In genomic region chr13:45416621-45417057, GRCm38 (mm10) we compare ENCODE assay signal across 10 mouse cellular contexts. TPM values are rescaled to one million over a fixed set of nuclear protein-coding genes. Genes with fewer than 3 reads are reported as not detected.
A peak's percentile ranks its signal among the peaks of the same experiment; 100 is the strongest.
DNase-seq lines count a peak whose midpoint lies in the region; ATAC-seq and TF ChIP-seq lines count a peak whose summit lies in the region.
"Had no signal": no experiment of that assay in that cellular context is flagged by ENCODE, and none has a peak within 500 bp of the region (broad histone marks: within the 10 kb centered on the region; RNA-seq: fewer than 3 reads in every experiment).

No protein-coding gene starts in this region.

- no peak for DNase-seq in heart, embryonic 10.5 days (ENCODE audit: low spot score)
- DNase-seq in heart, postnatal 14 days: no peak
- DNase-seq in left cerebral cortex, adult 2 months (ENCODE audit: extremely low spot score in 1 of 2, low spot score in 2 of 2): no peak
- DNase-seq in gastrocnemius, postnatal 4 days (ENCODE audit: low spot score in 2 of 2): no peak
- DNase-seq in cerebellum, adult 2 months: no peak
- DNase-seq: kidney, postnatal 25 days had no signal

- no peaks in the 10 kb centered on the region for H3K9me3 ChIP-seq in heart, embryonic 10.5 days
- no peaks in the 10 kb centered on the region for H3K9me3 ChIP-seq in embryonic facial prominence, embryonic 13.5 days
- no peaks in the 10 kb centered on the region for H3K9me3 ChIP-seq in hindbrain, embryonic 15.5 days
- H3K9me3 ChIP-seq in midbrain, embryonic 15.5 days: no peaks in the 10 kb centered on the region

- TF ChIP-seq POLR2A in cerebellum, adult 2 months (IDR thresholded peaks at IDR 0.05; ENCODE audit: borderline replicate concordance, insufficient read depth, low read length): no peak

- H3K4me1 ChIP-seq in heart, embryonic 10.5 days: 0 out of 2 replicates have a peak, but pooled peaks cover 5% of the 10 kb centered on the region
- H3K4me1 ChIP-seq in embryonic facial prominence, embryonic 13.5 days: peaks cover 63% of the 10 kb centered on the region
- peaks cover 35% of the 10 kb centered on the region for H3K4me1 ChIP-seq in hindbrain, embryonic 15.5 days (replicated peaks)
- peaks cover 28% of the 10 kb centered on the region for H3K4me1 ChIP-seq in midbrain, embryonic 15.5 days
- no peaks in the 10 kb centered on the region for H3K4me1 ChIP-seq in cerebellum, adult 2 months (ENCODE audit: control insufficient read depth, insufficient read depth, low read length)

- 77% methylated on average over 14 of the region's 14 CpGs for WGBS in heart, embryonic 10.5 days
- WGBS in embryonic facial prominence, embryonic 13.5 days: 16% methylated on average over 14 of the region's 14 CpGs
- 21% methylated on average over 14 of the region's 14 CpGs for WGBS in hindbrain, embryonic 15.5 days
- 27% methylated on average over 14 of the region's 14 CpGs for WGBS in midbrain, embryonic 15.5 days
- WGBS in cerebellum, adult 2 months: 36% methylated on average over 14 of the region's 14 CpGs

- peaks cover 15% of the 10 kb centered on the region for H3K36me3 ChIP-seq in heart, embryonic 10.5 days
- H3K36me3 ChIP-seq in embryonic facial prominence, embryonic 13.5 days: peaks cover 18% of the 10 kb centered on the region
- H3K36me3 ChIP-seq in hindbrain, embryonic 15.5 days: peaks cover 14% of the 10 kb centered on the region
- H3K36me3 ChIP-seq in midbrain, embryonic 15.5 days (replicated peaks): no peaks in the 10 kb centered on the region

- H3K9ac ChIP-seq in embryonic facial prominence, embryonic 13.5 days: no peak overlapping the region
- H3K9ac ChIP-seq in hindbrain, embryonic 15.5 days: no peak overlapping the region
- no peak overlapping the region for H3K9ac ChIP-seq in midbrain, embryonic 15.5 days

- intact Hi-C loops in heart, postnatal 14 days (cut with DNase I): no loop called here
- intact Hi-C loops in left cerebral cortex, adult 2 months (cut with DNase I): no loop called here

- TF ChIP-seq CTCF in left cerebral cortex, adult 2 months (IDR thresholded peaks at IDR 0.05): no peak
- no peak for TF ChIP-seq CTCF in cerebellum, adult 2 months (IDR thresholded peaks at IDR 0.05; ENCODE audit: borderline replicate concordance, insufficient read depth, low read depth, low read length)

- ATAC-seq in embryonic facial prominence, embryonic 13.5 days (ENCODE audit: insufficient number of reproducible peaks, insufficient read depth, low FRiP score, low TSS enrichment, low read depth): no peak
- ATAC-seq in hindbrain, embryonic 15.5 days (ENCODE audit: low FRiP score, low read depth): no peak
- ATAC-seq in midbrain, embryonic 15.5 days (replicated peaks): no peak

- H3K27ac ChIP-seq in heart, embryonic 10.5 days: 0 out of 2 replicates have a peak overlapping the region, but pooled peaks have one; percentile 36
- peak overlapping the region; percentile 63 for H3K27ac ChIP-seq in embryonic facial prominence, embryonic 13.5 days
- H3K27ac ChIP-seq in hindbrain, embryonic 15.5 days (replicated peaks): no peak overlapping the region
- H3K27ac ChIP-seq in midbrain, embryonic 15.5 days: no peak overlapping the region
- no peak overlapping the region for H3K27ac ChIP-seq in left cerebral cortex, adult 2 months
- no peak overlapping the region for H3K27ac ChIP-seq in cerebellum, adult 2 months (ENCODE audit: insufficient read depth, low read length)

- H3K4me2 ChIP-seq in embryonic facial prominence, embryonic 13.5 days: peak overlapping the region; percentile 50
- peak overlapping the region; percentile 50 for H3K4me2 ChIP-seq in hindbrain, embryonic 15.5 days
- H3K4me2 ChIP-seq in midbrain, embryonic 15.5 days: peak overlapping the region; percentile 43
- H3K4me2 ChIP-seq: heart, embryonic 11.5 days had no signal

- no peaks in the 10 kb centered on the region for H3K27me3 ChIP-seq in heart, embryonic 10.5 days (ENCODE audit: insufficient read depth, poor library complexity, severe bottlenecking)
- H3K27me3 ChIP-seq in embryonic facial prominence, embryonic 13.5 days: no peaks in the 10 kb centered on the region
- 0 out of 2 replicates have a peak, but pooled peaks cover 9% of the 10 kb centered on the region for H3K27me3 ChIP-seq in hindbrain, embryonic 15.5 days
- H3K27me3 ChIP-seq in midbrain, embryonic 15.5 days (replicated peaks): no peaks in the 10 kb centered on the region
- H3K27me3 ChIP-seq in cerebellum, adult 2 months (ENCODE audit: control insufficient read depth, insufficient read depth, low read length): no peaks in the 10 kb centered on the region

- H3K4me3 ChIP-seq in heart, embryonic 10.5 days: no peak overlapping the region
- peak overlapping the region; percentile 16 for H3K4me3 ChIP-seq in embryonic facial prominence, embryonic 13.5 days
- peak overlapping the region; percentile 21 for H3K4me3 ChIP-seq in hindbrain, embryonic 15.5 days
- peak overlapping the region; percentile 15; the same call in 1 of the 2 replicates for H3K4me3 ChIP-seq in midbrain, embryonic 15.5 days
- no peak overlapping the region for H3K4me3 ChIP-seq in left cerebral cortex, adult 2 months
- no peak overlapping the region for H3K4me3 ChIP-seq in cerebellum, adult 2 months (replicated peaks; ENCODE audit: insufficient read depth, low read depth, low read length)

RNA-seq across cellular contexts. Expression of gene Mylip, which starts 27.1 kb away (rescaled TPM):
- 5.2 and 8.2 TPM in 2 replicates for polyA plus RNA-seq in heart, embryonic 10.5 days (2016; fragmentation: Nextera tagmentation; extraction: Ambion mirVana)
- total RNA-seq in heart, postnatal 14 days (2021): 10 to 100 TPM; 20.6 to 35.7 TPM
- 47.1 and 58.1 TPM in 2 replicates for polyA plus RNA-seq in embryonic facial prominence, embryonic 13.5 days (2015; fragmentation: Nextera tagmentation; extraction: Ambion mirVana)
- polyA plus RNA-seq in hindbrain, embryonic 15.5 days (2015; fragmentation: Nextera tagmentation; extraction: Ambion mirVana): 7.3 and 7.5 TPM in 2 replicates
- 6.5 and 6.7 TPM in 2 replicates for polyA plus RNA-seq in midbrain, embryonic 15.5 days (2015; fragmentation: Nextera tagmentation; extraction: Ambion mirVana)
- 10 to 100 TPM; 16.2 to 16.6 TPM for total RNA-seq in left cerebral cortex, adult 2 months (2021)
- total RNA-seq in gastrocnemius, postnatal 4 days (2021): 10 to 100 TPM in 1 of 2 experiments, 1 to 10 TPM in 1; 8.3 to 11.5 TPM
- polyA plus RNA-seq in cerebellum, adult 2 months (2012; rRNA removed): 10.6 and 11.2 TPM in 2 replicates

Comparison
In these comparisons a context has a peak if more than half of its experiments do, and no peak if none do; other contexts are left out.
1. H3K27ac ChIP-seq: peak in heart, embryonic 10.5 days (single experiment) and embryonic facial prominence, embryonic 13.5 days (single experiment); none in hindbrain, embryonic 15.5 days (single experiment), midbrain, embryonic 15.5 days (single experiment), left cerebral cortex, adult 2 months (single experiment) and cerebellum, adult 2 months (single experiment).
2. H3K4me3 ChIP-seq: peak in embryonic facial prominence, embryonic 13.5 days (single experiment), hindbrain, embryonic 15.5 days (single experiment) and midbrain, embryonic 15.5 days (single experiment); none in heart, embryonic 10.5 days (single experiment), left cerebral cortex, adult 2 months (single experiment) and cerebellum, adult 2 months (single experiment).
3. Peak in every context shown above with its lines, with median percentiles within 50 percentile points of each other: H3K4me2 ChIP-seq.